Mouse (Mus musculus) frontal cortex, postnatal 14 days (tissue): ENCODE data around the gene Ptpa.

Experiments used
- DNase-seq, 2 experiments: peaks; one replicate each; pipeline ENCODE4 v3.0.0; 2022; ENCODE audit warnings: low spot score in 2 of 2

The Ptpa gene

DNA sequence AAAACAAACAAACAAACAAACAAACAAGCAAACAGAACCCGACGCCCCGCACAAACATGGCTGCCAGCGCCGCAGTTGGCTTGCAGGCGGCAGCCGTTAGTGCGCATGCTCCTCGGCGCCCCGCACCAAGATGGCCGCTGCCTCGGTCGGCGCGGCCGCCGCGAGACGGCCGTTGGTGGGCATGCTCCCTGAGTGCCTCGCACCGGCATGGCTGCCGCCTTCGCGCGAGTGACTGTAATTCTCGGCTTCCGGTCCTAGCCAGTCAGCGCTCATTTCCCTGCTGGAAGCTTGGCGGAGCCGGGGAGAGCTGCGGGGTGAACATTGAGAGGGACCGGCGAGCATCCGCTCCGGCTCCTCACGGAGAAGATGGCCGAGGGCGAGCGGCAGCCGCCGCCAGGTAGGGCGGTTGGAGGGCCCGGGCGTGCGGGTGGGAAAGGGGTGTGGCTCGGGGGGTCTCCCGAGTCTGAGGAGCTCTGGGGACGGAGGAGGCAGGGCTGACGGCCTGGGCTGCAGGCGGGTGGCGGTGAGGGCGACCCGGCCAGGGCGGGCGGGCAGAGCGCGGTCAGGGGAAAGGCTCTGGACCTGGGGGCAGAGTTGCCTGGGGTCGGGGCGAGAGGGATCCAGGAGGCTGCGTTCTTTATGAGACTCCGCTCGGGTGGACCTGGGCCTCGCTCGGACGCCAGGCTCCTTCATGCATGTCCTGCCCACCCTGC, at the start of gene Ptpa:
Gene Ptpa, plus strand, starts transcription at position 104 of the 713 bp plus-strand sequence.
- peak; percentile 87 to 89 for DNase-seq

DNA sequence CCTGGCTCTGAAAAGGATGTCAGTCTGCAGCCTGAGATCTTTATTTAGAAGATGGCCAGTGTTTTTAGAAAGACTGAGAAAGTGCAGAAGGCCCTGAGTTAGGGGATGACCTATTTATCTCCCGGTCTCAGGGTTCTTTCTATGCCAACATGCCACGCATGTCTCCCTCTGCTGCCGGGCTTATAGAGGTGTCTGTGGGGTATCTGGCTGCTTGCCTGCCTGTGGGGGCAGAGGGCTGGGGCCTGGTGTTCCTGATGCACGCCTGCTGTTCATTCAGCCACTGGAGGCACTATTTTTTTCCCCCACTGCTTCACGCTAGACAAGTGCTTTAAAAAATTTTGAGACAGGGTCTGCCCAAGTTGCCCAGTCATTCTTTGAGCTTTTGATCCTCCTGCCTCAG, 49.6 kb upstream of the Ptpa start:
- DNase-seq: no peak

DNA sequence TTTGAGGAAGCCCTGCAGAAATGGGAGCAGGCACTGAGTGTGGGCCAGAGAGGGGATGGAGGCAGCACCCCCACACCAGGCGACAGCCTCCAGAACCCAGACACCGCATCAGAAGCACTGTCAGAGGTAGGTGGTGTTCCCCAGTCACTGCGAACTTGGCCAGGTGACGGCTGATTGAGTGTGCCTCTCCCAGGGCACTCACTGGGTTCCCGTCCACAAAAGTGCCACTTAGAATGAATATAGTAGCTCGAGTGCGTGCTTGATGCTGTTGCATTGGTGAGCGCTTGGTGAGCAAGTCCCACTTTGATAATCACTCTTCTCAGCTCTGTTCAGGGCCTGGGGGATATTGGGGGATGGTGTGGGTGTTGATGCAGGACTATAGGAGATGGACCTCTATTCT, 44.3 kb upstream of the Ptpa start:
- no peak for DNase-seq

DNA sequence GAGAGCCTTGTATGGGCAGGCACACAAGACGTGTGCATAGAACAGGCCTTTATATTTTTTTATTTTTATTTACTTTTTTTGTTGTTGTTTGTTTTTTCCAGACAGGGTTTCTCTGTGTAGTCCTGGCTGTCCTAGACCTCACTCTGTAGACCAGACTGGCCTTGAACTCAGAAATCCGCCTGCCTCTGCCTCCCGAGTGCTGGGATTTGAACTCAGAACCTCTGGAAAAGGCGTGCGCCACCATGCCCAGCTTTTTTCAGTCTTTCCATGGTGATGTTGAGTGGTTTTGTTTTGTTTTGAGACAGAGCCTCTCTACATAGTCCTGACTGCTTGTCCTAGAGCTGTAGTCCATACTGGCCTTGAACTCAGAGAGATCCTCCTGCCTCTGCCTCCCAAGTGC, 43.1 kb upstream of the Ptpa start:
- no peak for DNase-seq

DNA sequence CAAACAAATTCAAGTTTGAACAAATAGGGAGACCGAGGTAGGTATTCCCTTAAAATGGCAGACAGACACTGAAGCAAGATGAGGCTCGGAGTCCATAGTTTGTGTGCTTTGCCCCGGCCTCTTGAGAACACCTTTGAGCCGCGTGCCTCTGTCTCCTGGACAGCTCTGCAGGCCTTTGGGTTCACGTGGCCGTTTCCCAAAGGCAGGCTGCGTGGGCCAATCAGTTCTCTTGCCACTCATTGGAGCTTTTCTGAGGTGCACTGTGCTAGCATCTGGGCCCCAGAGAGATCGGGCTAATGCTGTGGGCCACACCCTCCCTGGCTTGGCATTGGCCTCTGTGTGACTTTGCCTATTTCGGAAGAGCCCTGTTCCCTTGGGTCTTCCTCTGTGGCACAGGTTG, 39.9 kb upstream of the Ptpa start:
- no peak for DNase-seq

DNA sequence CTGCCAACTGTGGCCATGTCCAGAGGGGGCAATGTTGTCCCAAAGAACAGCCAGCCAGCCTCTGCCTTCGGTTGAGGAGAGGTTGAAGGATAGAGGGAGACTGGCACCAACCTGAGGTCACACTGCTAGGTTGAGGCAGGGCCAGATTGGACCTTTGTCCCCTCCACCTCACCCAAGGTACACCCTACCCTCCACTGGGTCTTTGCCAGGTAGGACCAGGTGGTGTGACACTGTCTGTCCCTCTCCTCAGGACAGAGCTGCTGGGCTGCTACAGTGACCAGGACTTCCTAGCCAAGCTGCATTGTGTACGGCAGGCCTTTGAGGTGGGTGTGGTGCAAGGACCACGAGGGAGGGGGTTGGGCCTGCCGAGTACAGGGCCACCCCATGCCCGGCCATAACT, 38.1 kb upstream of the Ptpa start:
- DNase-seq: no peak

DNA sequence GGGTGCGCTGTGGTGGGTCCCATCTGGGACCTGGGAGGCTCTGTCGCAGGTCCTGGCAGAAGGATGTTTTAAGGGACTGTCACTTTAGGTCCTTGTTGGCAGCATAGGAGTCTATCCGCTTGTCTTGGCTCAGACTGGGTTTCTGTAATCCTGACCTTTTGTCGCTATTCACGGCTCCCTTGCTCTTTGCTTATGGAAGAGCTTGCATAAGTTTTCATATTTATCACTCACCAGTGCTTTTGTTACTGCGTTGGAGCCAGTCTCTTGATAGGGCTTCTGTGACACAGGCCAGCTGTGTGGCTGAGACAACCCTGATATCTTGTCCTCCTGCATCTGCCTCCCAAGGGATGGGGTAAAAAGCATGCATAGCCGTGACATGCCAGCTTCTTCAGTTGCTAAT, 36.5 kb upstream of the Ptpa start:
- DNase-seq: no peak

DNA sequence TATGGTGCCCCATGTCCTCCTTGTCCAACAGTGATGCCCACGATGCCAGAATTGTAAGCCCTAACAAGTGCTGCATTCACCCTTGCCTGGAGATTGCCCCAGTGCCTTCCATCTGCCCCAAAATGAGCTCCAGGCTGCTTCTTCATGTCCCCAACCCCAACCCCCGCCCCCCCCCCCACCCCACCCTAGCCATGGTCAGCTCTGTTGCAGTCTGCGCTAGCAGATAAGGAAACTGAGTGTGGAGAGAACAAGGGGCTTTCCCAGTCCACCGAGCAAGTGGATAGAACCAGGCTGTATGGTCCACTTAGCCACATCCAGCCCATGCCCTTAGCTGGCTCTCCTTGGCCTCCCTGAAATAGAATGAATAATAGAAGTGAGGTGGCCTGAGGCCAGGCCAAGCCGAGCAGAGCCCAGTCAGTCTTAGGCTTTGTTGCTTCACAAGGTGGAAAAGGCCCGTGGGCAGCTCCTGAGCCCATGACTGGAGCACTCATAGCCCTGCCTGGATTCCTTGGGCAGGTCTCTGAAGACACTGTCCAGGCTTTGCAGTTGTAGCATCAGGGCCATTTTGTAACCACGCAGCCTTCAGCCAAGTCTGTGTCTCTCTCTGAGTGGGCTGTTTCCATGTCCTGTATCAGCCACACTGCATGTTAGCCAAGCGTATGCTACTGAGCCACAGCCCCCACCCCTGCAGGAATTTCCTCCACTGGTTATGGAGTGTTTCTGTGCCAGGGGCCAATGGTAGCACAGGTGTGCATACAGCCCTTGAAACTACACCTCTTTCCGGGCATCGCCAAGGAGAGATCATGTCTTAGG, 35.1 kb upstream of the Ptpa start:
- DNase-seq: no peak

DNA sequence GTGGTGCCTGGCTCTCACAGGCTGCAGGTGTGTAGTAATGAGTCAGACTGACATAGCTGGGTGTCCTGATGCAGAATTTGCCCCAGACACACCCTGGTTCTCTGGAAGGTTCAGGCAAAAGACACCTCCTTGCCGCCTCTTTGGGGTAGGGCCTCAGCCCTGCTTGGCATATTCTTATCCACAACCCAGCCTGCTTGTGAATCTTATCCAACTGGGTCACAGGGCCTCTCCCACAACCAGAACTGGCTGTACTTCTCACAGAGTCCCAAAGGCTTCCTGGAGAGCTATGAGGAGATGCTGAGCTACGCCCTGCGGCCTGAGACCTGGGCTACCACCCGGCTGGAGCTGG, 34.5 kb upstream of the Ptpa start:
- DNase-seq: no peak

DNA sequence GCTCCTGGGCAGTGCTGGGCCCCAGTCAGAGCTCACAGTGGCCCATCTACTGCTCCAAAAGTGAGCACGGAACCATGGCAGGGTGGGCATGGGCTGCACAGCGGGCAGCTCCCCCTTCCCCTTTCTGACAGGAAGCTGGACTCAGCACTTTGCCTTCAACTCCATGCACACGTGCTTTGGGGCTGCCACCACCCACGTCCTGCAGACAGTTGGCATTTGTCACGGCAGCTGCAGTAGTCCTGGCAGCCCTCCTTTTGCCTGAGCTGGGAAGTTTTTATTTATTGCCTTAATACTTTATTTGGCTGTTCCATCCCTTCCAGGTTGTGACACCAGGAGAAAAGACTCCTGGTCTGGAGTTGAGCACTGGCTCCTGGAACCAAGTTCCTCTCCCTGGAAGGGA, 31.0 kb upstream of the Ptpa start:
- DNase-seq: no peak

DNA sequence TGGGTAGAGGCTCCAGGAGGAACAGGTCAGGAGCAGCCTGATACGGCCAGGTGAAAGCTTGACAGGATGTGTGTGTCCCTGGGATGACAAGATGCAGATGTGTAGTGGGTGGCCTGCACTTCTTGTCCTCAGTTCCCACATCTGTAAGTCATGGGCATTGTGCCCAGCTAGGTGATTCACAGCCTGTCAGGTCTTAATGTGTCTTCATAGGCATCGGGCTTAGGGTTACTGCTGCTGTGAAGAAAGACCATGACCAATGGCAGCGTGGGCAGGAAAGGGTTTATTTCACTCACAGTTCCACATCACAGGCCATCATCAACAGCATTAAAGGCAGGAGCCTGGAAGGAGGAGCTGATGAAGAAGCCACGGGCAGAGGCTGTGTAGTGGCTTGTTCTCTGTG, 30.2 kb upstream of the Ptpa start:
- DNase-seq: no peak

DNA sequence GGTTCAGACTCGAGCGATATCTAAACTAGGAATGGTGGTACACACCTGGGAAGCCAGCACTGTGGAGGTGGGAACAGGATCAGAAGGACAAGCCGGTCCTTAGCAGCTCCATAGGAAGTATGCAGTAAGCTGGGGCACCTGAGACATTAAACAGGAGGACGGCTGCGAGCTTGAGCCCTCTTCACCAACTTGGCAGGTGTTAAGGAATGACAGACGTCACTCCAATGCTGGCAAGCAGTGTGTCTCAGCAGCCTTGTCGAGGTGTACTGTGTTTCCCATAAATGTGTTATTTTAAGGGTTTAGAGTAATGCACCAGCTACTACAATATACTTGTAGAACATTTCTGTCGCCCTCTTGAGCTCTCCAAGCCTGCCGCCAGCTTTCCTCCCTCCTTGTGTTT, 28.9 kb upstream of the Ptpa start:
- DNase-seq: no peak

DNA sequence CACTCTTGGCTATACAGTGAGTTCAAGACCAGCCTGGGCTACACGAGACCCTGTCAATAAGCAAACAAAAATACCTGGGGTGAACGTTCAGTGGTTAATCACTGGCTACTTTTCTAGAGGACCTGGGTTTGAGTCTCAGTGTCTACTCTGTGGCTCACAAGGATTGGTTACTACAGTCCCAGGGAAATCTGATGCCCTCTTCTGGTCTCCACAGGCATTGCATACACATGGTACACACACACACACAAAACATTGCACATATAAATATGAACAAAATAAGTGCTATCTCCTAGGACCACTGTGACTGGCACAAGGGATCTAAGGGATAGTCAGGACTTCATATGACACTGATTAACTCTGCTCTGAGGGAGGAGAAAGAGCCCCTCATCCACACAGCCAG, 26.8 kb upstream of the Ptpa start:
- no peak for DNase-seq

DNA sequence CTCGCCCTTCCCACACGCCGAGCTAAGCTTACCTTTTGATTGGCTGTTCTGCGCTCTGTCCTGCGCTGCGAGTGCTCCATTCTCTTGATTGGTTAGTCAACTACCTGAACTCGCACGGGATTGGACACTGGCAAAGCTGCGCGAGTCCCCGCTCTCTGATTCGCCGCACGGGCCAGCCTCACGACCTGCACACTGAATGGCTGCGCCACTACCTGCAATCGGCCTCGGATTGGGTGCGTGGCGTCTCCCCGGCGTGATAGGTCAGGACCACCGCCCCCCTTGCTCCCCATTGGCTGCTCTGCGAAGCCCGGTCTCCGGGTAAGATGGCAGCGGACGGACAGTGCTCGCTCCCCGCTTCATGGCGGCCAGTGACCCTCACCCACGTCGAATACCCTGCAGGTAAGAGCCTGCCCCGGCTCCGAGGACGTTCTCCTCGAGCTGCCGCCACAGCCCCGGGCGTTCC, 23.7 kb upstream of the Ptpa start, which contains the start of gene Dolpp1:
Gene Dolpp1, plus strand, starts transcription at position 141 of the 463 bp plus-strand sequence.
- peak; percentile 99 to 100 for DNase-seq

DNA sequence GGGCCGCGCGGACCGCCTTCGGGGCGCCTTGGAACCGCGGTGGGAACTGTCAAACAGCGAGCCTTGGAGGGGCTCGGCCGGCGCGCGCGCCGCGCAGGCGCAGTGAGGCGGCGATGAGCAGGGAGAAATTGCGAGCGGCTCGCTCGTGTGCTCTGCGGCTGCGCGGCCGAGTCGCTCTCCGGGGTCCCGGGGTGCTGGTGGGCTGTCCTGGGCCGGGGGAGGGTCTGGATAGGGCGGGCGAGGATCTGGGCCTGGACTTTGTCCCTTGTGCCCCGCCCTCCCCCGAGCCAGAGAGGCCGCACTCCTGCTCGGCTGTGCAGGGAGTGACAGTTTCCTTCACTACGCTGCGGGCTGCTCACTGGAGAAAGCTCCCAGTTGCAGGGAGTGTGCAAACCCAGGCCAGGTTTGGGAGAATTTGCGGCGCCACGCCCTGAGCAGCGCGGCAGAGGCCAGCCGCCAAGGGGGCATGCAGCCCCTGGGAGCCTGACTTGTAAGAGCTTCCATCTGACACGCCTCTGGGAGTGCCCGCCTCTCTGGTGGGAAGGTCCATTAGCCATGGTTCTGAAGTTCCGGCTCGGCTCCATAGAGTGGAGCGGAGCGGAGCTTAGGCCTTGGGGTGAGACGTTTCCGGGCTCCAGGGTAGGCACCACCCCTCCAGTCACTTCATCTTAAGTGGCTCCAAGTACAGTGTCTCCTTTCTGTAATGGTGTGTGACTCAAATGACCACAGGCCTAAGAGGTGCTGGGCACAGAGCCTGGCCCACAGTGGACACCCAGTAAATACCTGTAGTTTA, 23.1 kb upstream of the Ptpa start:
- DNase-seq: peak; percentile 48 to 56

DNA sequence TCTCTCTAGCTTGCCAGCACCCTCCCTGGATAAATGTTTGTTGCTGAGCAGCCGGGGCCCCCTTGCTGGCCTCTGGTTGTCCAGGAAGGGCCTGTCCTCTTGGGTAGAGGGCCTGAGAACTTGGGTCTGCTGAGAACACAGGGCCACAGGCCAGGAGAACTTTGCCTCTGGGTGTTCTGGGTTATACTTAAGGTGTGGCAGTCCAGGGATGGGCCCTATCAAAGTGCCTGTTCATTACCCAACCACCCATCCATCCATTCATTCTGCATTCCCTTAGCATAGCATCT, 22.5 kb upstream of the Ptpa start:
- DNase-seq: no peak

DNA sequence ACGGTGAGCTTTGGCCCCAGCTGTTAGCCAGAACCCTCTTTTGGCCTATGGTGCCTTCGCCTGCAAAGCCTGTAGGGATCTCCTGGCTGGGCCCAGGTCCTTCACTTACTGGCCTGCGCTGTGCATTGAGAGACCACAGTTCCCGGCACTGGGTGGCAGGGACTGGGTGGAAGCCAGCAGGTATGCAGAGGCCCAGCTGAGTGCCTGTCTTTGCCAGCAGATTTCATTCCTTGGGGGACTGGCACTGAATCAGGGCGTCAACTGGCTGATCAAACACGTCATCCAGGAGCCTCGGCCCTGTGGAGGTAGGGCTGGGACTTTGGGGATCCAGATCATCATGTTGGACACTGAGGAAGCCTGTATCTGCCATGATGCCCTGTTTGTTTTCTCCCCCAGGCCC, 20.1 kb upstream of the Ptpa start:
- DNase-seq: no peak

DNA sequence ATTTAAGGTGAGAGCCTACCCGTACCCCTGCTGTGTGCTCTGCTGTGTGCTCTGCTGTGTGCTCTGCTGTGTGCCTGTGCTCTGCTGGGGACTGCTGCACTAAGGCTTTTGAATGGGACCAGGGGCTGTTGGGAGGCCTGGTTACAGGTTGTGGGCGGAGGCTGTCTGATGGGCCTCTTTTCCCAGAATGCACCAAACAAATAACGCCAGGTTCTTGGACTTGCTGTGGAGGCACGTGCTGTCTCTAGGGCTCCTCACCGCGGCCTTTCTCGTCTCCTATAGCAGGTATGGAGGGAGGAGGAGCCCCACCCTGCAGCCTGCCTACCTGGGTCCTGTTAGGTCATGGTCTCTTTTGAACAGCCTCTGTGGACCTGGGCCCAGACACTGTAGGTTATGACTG, 19.6 kb upstream of the Ptpa start:
- DNase-seq: no peak

DNA sequence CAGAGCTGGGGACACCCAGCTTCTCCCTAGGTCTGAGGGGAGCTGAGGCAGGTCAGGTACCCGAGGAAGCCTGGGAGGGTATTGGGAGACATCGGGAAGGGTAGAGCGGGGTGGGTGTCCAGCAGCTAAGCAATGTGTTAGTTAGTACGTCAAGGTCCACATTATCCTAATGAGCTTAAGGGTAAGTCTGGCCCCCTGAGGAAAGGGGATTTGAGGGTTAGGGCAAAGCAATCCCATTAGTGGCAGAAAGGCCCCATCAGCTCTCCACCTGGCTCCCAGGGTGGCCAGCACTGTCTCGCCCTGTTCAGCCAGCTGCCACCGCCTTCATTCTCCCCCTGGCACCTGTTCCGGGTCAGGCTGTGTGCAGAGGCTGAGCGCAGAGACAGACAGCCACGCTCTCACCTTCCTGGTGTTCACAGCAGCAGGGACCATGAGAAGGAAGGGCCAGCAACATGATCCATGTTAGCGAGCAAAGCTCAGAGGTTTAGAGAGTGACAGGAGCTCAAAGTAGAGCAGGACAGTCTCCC, 17.8 kb upstream of the Ptpa start:
- no peak for DNase-seq

DNA sequence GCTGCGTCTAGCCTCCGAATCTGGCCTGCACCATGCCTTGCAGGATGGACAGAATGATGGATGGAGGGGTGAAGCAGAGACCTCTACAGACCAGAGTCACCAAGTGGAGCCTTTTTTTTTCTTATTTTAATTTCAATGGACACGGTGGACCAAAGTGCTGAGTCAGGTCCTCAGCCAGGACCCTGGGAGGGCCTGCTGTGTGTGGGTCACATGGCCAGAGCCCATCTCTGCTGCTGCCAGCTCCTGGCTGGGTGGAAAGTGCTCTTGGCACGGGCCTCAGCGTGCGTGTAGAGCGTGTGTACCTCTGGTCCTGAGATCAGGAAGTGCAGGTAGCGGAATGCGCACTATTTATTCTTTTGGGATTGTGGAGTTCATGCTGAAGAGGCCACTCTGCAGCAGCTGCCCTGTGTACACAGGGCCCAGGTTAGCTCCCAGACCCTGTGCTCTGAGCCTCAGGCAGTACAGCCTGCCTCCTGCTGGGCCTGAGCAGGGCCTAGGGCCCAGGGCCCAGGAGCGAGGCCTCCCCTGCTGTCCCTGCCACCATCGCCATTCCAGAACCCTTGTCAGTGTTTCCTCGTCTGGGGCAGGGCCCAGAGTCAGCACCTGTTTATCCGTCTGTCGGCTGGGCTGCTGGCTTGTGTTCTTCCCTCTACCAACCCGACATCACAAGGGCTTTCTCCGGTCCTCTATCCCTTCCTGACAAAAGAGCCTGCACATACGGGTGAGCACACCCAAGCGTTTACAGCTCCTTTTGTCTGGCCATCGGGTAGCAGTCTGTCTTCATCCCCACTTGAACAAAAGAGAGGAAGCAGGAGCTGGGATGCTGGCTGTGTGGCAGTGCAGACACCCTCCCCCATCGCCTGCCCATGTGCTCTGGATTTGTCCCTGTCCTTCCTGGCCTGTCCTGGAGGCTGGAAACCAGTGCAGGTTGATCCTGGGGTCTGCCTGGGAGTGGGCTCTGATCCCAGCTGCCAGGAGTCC, 16.4 kb upstream of the Ptpa start:
- no peak for DNase-seq

DNA sequence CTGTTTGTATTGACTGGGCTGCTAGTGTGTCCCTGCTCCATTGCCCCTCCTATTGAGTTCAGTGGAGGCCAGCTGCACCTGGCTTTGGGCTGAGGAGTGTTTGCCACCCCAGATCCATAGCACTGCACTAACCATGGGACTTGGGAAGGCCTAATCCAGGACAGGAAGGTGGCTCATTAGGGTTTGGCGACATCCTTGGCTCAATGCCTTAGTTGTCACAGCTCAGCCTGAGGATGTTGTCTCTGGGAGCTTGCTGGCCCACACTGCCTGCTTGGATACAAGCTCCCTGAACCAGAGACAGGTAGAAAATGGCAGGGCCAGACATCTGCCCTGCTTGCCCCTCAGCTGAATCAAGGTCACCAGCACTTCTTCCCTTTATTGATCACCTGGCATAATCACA, 14.3 kb upstream of the Ptpa start:
- no peak for DNase-seq
